Mouse (Mus musculus): ENCODE results near the gene Gbp7. TPM values are rescaled to one million over a fixed set of nuclear protein-coding genes. Genes with fewer than 3 reads are reported as not detected.

The Gbp7 gene
- total and polyA plus RNA-seq, 3 experiments = 2.5 to 8.1 (median 2.7) TPM

Other genes with a start within 250 kb of the Gbp7 start
- 20.7 and 22.0 TPM in 2 replicates for gene Pdlim5, start 134.6 kb upstream of the Gbp7 start, total RNA-seq (2012; rRNA removed)
- 22.8 and 23.2 TPM in 2 replicates for gene Pdlim5, start 134.6 kb upstream of the Gbp7 start, total RNA-seq (2014; rRNA removed)
- 22.8 and 24.6 TPM in 2 replicates for gene Pdlim5, start 134.6 kb upstream of the Gbp7 start, polyA plus RNA-seq (2012; ENCODE audit: insufficient read length, low read depth)
- gene Gbp5, start 36.4 kb upstream of the Gbp7 start, total RNA-seq (2012; rRNA removed) = 8.3 and 16.1 TPM in 2 replicates
- 1.3 and 1.8 TPM in 2 replicates for gene Gbp5, start 36.4 kb upstream of the Gbp7 start, total RNA-seq (2014; rRNA removed)
- 4.7 and 4.8 TPM in 2 replicates for gene Gbp5, start 36.4 kb upstream of the Gbp7 start, polyA plus RNA-seq (2012; ENCODE audit: insufficient read length, low read depth)
- gene Gbp3, start 29.7 kb downstream of the Gbp7 start, total RNA-seq (2012; rRNA removed) = 80.8 and 91.4 TPM in 2 replicates
- 89.0 and 99.1 TPM in 2 replicates for gene Gbp3, start 29.7 kb downstream of the Gbp7 start, total RNA-seq (2014; rRNA removed)
- gene Gbp3, start 29.7 kb downstream of the Gbp7 start, polyA plus RNA-seq (2012; ENCODE audit: insufficient read length, low read depth) = 90.6 and 111 TPM in 2 replicates
- 0.04 and 0.08 TPM in 2 replicates for gene Gbp2b, start 64.5 kb downstream of the Gbp7 start, total RNA-seq (2012; rRNA removed)
- gene Gbp2b, start 64.5 kb downstream of the Gbp7 start, total RNA-seq (2014; rRNA removed) = 0.55 and 0.74 TPM in 2 replicates
- 0.41 and 0.55 TPM in 2 replicates for gene Gbp2b, start 64.5 kb downstream of the Gbp7 start, polyA plus RNA-seq (2012; ENCODE audit: insufficient read length, low read depth)
- 13.3 and 22.5 TPM in 2 replicates for gene Gbp2, start 90.3 kb downstream of the Gbp7 start, total RNA-seq (2012; rRNA removed)
- gene Gbp2, start 90.3 kb downstream of the Gbp7 start, total RNA-seq (2014; rRNA removed) = 48.4 and 51.1 TPM in 2 replicates
- gene Gbp2, start 90.3 kb downstream of the Gbp7 start, polyA plus RNA-seq (2012; ENCODE audit: insufficient read length, low read depth) = 36.5 and 42.6 TPM in 2 replicates
- gene Kyat3, start 170.7 kb downstream of the Gbp7 start, total RNA-seq (2012; rRNA removed) = 43.3 and 56.2 TPM in 2 replicates
- 122 and 135 TPM in 2 replicates for gene Kyat3, start 170.7 kb downstream of the Gbp7 start, total RNA-seq (2014; rRNA removed)
- gene Kyat3, start 170.7 kb downstream of the Gbp7 start, polyA plus RNA-seq (2012; ENCODE audit: insufficient read length, low read depth) = 86.1 and 95.0 TPM in 2 replicates
- gene Gtf2b, start 234.7 kb downstream of the Gbp7 start, total RNA-seq (2012; rRNA removed) = 120 and 144 TPM in 2 replicates
- 297 and 321 TPM in 2 replicates for gene Gtf2b, start 234.7 kb downstream of the Gbp7 start, total RNA-seq (2014; rRNA removed)
- 138 and 151 TPM in 2 replicates for gene Gtf2b, start 234.7 kb downstream of the Gbp7 start, polyA plus RNA-seq (2012; ENCODE audit: insufficient read length, low read depth)